Mouse (Mus musculus) hindbrain, embryonic 14.5 days (tissue): Measurements from ENCODE around the gene Tigd3. TPM values are rescaled to one million over a fixed set of nuclear protein-coding genes. Genes with fewer than 3 reads are reported as not detected.

Experiments
- ATAC-seq: fragments of 200-750 bp; cut with Nextera tagmentation; 2 replicates; pipeline ENCODE4 v1.8.0; 2017; ENCODE audit warnings: moderate number of reproducible peaks, mild to moderate bottlenecking, moderate TSS enrichment, moderate library complexity; ENCODE audit not compliant: low FRiP score
- DNase-seq: peaks from one replicate; pipeline ENCODE4 v3.0.0-alpha.2; 2015; ENCODE audit warnings: low spot score
- H3K27ac ChIP-seq: fragments of 300-500 bp; sonication (generic); 2 replicates; pipeline ENCODE4 v1.5.1; 2014; ENCODE audit warnings: mild to moderate bottlenecking, moderate library complexity
- H3K27me3 ChIP-seq: fragments of 300-500 bp; sonication (generic); 2 replicates; pipeline ENCODE4 v1.6.1; 2014; ENCODE audit warnings: mild to moderate bottlenecking, low read length, mixed read lengths; ENCODE audit not compliant: control insufficient read depth, insufficient read depth
- H3K36me3 ChIP-seq: fragments of 300-500 bp; sonication (generic); replicated peaks from 2 replicates; pipeline ENCODE4 v1.6.1; 2014; ENCODE audit not compliant: control insufficient read depth, insufficient read depth
- H3K4me1 ChIP-seq: fragments of 300-500 bp; sonication (generic); replicated peaks from 2 replicates; pipeline ENCODE4 v1.6.1; 2014; ENCODE audit warnings: antibody characterized with exemption, low read length, mixed read lengths; ENCODE audit not compliant: control insufficient read depth, insufficient read depth
- H3K4me2 ChIP-seq: fragments of 300-500 bp; sonication (generic); replicated peaks from 2 replicates; pipeline ENCODE4 v1.6.1; 2014; ENCODE audit warnings: mild to moderate bottlenecking, moderate library complexity
- H3K4me3 ChIP-seq: fragments of 300-500 bp; sonication (generic); replicated peaks from 2 replicates; pipeline ENCODE4 v1.5.1; 2014; ENCODE audit warnings: mild to moderate bottlenecking, low read length
- H3K9ac ChIP-seq: fragments of 300-500 bp; sonication (generic); 2 replicates; pipeline ENCODE4 v1.6.1; 2014
- H3K9me3 ChIP-seq: fragments of 300-500 bp; sonication (generic); 2 replicates; pipeline ENCODE4 v1.6.1; 2016; ENCODE audit warnings: low read length; ENCODE audit not compliant: control insufficient read depth
- WGBS: fragments of 180-500 bp; shearing (Covaris S2); extraction: QIAGEN DNeasy Blood & Tissue Kit; methylation state at CpG from one replicate; pipeline ENCODE4 v1.1.7; 2014; 5-methylcytosine and 5-hydroxymethylcytosine counted together
- polyA plus RNA-seq: library from polyadenylated mRNA; unstranded; fragments of >200 nt; fragmentation: Nextera tagmentation; extraction: Ambion mirVana; gene quantifications from 2 replicates; pipeline ENCODE4 v1.2.1, GENCODE M21; 2014

Gene Tigd3
- polyA plus RNA-seq, 1 experiment from 2014 or later = 9.4 TPM

GRCm38 (mm10) chr19:5845319-5846135, 48.4 kb downstream of the Tigd3 start:
- Histone ChIP-seq H3K4me3 (peak overlapping the region; percentile 31), H3K4me1 (peaks cover 68% of the 10 kb centered on the region), H3K36me3 (no peaks in the 10 kb centered on the region), H3K27me3 (no peaks in the 10 kb centered on the region), H3K4me2 (peak overlapping the region; percentile 84), H3K9me3 (no peaks in the 10 kb centered on the region), H3K27ac (peak overlapping the region; percentile 99), H3K9ac (peak overlapping the region; percentile 69)
- 6% methylated on average over 45 of the region's 45 CpGs for WGBS
- ATAC-seq (peak; percentile 63), DNase-seq (peak; percentile 89)

- Histone ChIP-seq H3K27me3 (no peaks in the 10 kb centered on the region), H3K4me2 (peak overlapping the region; percentile 84), H3K36me3 (no peaks in the 10 kb centered on the region), H3K9me3 (no peaks in the 10 kb centered on the region), H3K9ac (peak overlapping the region; percentile 69), H3K27ac (peak overlapping the region; percentile 99), H3K4me3 (peak overlapping the region; percentile 31), H3K4me1 (peaks cover 68% of the 10 kb centered on the region)
- DNase-seq (no peak), ATAC-seq (no peak)
- 84% methylated on average over 12 of the region's 12 CpGs for WGBS
Measured at GRCm38 (mm10) chr19:5844831-5845318, 49.1 kb downstream of the Tigd3 start.

DNA sequence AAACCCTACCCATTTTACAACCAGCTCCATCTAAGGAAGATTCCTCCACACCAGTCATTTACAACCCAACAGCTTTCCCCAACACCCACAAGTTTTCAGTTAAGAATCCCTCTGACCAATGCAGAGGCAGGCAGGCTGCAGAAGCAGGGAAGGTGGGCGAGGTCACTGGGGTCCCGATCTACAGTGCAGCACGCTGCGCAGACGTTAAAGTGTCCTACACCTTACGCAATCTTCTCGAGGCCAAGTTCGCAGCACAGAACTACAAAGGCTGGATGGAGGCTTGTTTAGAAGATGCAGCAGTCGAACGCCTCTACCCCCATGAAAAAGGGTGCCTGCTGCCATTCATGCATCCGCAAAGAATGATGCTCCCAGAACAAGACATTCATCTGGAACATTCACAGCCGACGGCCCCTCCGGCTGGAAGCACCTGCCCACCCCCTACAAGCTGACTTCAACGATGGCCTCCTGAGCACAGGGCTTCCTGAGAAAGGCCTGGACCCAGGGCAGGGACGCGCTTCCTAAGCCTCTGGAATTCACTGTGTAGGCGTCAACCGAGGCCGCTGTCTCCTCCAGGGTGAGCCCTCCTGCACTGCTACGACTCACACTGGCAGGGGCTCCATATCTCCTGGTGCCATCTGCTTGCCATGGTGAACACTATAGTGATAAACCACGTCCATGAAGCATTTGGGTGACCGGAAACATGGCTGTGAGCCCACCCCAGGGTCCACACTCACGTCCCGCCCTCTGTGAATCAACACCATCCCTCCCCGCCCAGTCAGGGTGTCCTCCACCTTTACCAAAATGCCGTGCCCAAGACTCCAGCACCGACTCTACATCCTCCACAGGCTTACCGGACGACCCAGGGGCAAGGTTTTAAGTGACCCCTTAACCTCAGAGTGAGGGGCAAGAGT, 49.9 kb downstream of the Tigd3 start:
- H3K36me3 ChIP-seq = no peaks in the 10 kb centered on the region
- no peaks in the 10 kb centered on the region for H3K9me3 ChIP-seq
- 77% methylated on average over 30 of the region's 30 CpGs for WGBS
- 0 out of 2 replicates have a peak overlapping the region, but pooled peaks have one; percentile 69 for H3K9ac ChIP-seq
- no peak for ATAC-seq
- no peak overlapping the region for H3K4me3 ChIP-seq
- no peaks in the 10 kb centered on the region for H3K27me3 ChIP-seq
- H3K27ac ChIP-seq = 0 out of 2 replicates have a peak overlapping the region, but pooled peaks have one; percentile 99
- H3K4me1 ChIP-seq = peaks cover 65% of the 10 kb centered on the region
- DNase-seq = no peak
- H3K4me2 ChIP-seq = peak overlapping the region; percentile 84

GRCm38 (mm10) chr19:5842785-5843730, 50.9 kb downstream of the Tigd3 start:
- no peaks in the 10 kb centered on the region for H3K27me3 ChIP-seq
- DNase-seq = no peak
- ATAC-seq = no peak
- H3K4me1 ChIP-seq = peaks cover 55% of the 10 kb centered on the region
- peak overlapping the region; percentile 84; the same call in 1 of the 2 replicates for H3K4me2 ChIP-seq
- no peak overlapping the region for H3K9ac ChIP-seq
- H3K9me3 ChIP-seq = no peaks in the 10 kb centered on the region
- peak overlapping the region; percentile 45; the same call in 1 of the 2 replicates for H3K27ac ChIP-seq
- no peak overlapping the region for H3K4me3 ChIP-seq
- WGBS = 52% methylated on average over 9 of the region's 9 CpGs
- H3K36me3 ChIP-seq = no peaks in the 10 kb centered on the region

GRCm38 (mm10) chr19:5841999-5842784, 51.8 kb downstream of the Tigd3 start:
- Histone ChIP-seq H3K9ac (no peak overlapping the region), H3K27me3 (no peaks in the 10 kb centered on the region), H3K4me2 (no peak overlapping the region; the same call in 1 of the 2 replicates), H3K36me3 (no peaks in the 10 kb centered on the region), H3K4me3 (no peak overlapping the region), H3K27ac (peak overlapping the region; percentile 45; the same call in 1 of the 2 replicates), H3K4me1 (peaks cover 47% of the 10 kb centered on the region), H3K9me3 (no peaks in the 10 kb centered on the region)
- WGBS = 40% methylated on average over 5 of the region's 5 CpGs
- ATAC-seq (no peak), DNase-seq (no peak)

- no peak overlapping the region for H3K4me2 ChIP-seq
- H3K4me3 ChIP-seq = no peak overlapping the region
- DNase-seq (no peak), ATAC-seq (no peak)
- WGBS = 36% methylated on average over 4 of the region's 4 CpGs
- no peak overlapping the region for H3K9ac ChIP-seq
- H3K9me3 ChIP-seq = no peaks in the 10 kb centered on the region
- peaks cover 39% of the 10 kb centered on the region for H3K4me1 ChIP-seq
- H3K27ac ChIP-seq = no peak overlapping the region
- no peaks in the 10 kb centered on the region for H3K36me3 ChIP-seq
- no peaks in the 10 kb centered on the region for H3K27me3 ChIP-seq
Measured at GRCm38 (mm10) chr19:5841389-5841946, 52.5 kb downstream of the Tigd3 start.
